Mouse (Mus musculus) erythroblast, embryonic 14.5 days (primary cell): Measurements from ENCODE around the gene Oas1f.

Experiments
- GATA1 ChIP-seq: IDR thresholded peaks from 2 replicates; pipeline ENCODE4 v1.6.1; 2012; ENCODE audit warnings: low read length, inconsistent platforms, mixed read lengths
- TAL1 ChIP-seq: IDR thresholded peaks from 3 replicates; pipeline ENCODE4 v1.6.1; 2012; ENCODE audit warnings: low read length, inconsistent platforms, mixed read lengths

GRCm38 (mm10) chr5:120803596-120803995 is 43.6 kb upstream of the Oas1f start:
- TF ChIP-seq GATA1 (no peak), TAL1 (no peak)
